Mouse (Mus musculus) ES-E14 (cell line): ENCODE data around the gene D5Ertd579e.

Source experiments
- CHD2 ChIP-seq: IDR thresholded peaks from 2 replicates; pipeline ENCODE4 v1.6.1; 2014; ENCODE audit warnings: mild to moderate bottlenecking, low read depth, low read length, inconsistent platforms
- HCFC1 ChIP-seq: IDR thresholded peaks from 2 replicates; pipeline ENCODE4 v1.6.1; 2012; ENCODE audit warnings: low read length, inconsistent platforms, borderline replicate concordance; ENCODE audit not compliant: insufficient read depth
- MAFK ChIP-seq: IDR thresholded peaks from 2 replicates; pipeline ENCODE4 v1.6.1; 2014; ENCODE audit warnings: mild to moderate bottlenecking, low read depth, low read length, inconsistent platforms; ENCODE audit not compliant: insufficient read depth
- ZC3H11A ChIP-seq: IDR thresholded peaks from 2 replicates; pipeline ENCODE4 v1.6.1; 2012; ENCODE audit warnings: low read depth, mild to moderate bottlenecking, inconsistent platforms, low read length, borderline replicate concordance
- ZNF384 ChIP-seq: IDR thresholded peaks from 2 replicates; pipeline ENCODE4 v1.6.1; 2012; ENCODE audit warnings: low read depth, low read length, inconsistent platforms

- TF ChIP-seq ZNF384 (no peak), CHD2 (no peak), HCFC1 (no peak), MAFK (no peak), ZC3H11A (no peak)
These were observed 32.5 kb downstream of the D5Ertd579e start for GRCm38 (mm10) chr5:36663329-36663728.
